Mouse (Mus musculus) regulatory T cell (primary cell): ENCODE measurements around the gene Cdca7.

Experiments
- in situ Hi-C: fragments of 300-600 bp; cut with MboI, MseI; formaldehyde crosslinking; loops from one replicate; pipeline ENCODE4 v1.15.1; 2025; ENCODE audit warnings: high pct_unique_total_duplicates

Gene Cdca7

GRCm38 (mm10) chr2:72475797-72476485 is at the start of gene Cdca7:
TSS of gene Cdca7 (plus strand) at chr2:72476159.
- in situ Hi-C loops: no loop called here

GRCm38 (mm10) chr2:72426776-72427175 is 49.2 kb upstream of the Cdca7 start:
- in situ Hi-C loops: loop anchor here (10.0 kb wide), 1 partner anchor 1122 kb away; no protein-coding TSS in a partner anchor

- in situ Hi-C loops: loop anchor here (10.0 kb wide), 1 partner anchor 1122 kb away; no protein-coding TSS in a partner anchor
Measured at GRCm38 (mm10) chr2:72427288-72427687, 48.7 kb upstream of the Cdca7 start.

GRCm38 (mm10) chr2:72438941-72439533 is 36.9 kb upstream of the Cdca7 start:
- in situ Hi-C loops: no loop called here

- in situ Hi-C loops: no loop called here
Measured at GRCm38 (mm10) chr2:72441010-72441409, 34.9 kb upstream of the Cdca7 start.

- in situ Hi-C loops: no loop called here
Measured at GRCm38 (mm10) chr2:72442825-72443224, 33.1 kb upstream of the Cdca7 start.

GRCm38 (mm10) chr2:72443960-72444359 is 32.0 kb upstream of the Cdca7 start:
- in situ Hi-C loops: no loop called here

GRCm38 (mm10) chr2:72446106-72446505 is 29.9 kb upstream of the Cdca7 start:
- in situ Hi-C loops: no loop called here

- in situ Hi-C loops: no loop called here
Measured at GRCm38 (mm10) chr2:72446615-72447014, 29.3 kb upstream of the Cdca7 start.

GRCm38 (mm10) chr2:72453563-72453962 is 22.4 kb upstream of the Cdca7 start:
- in situ Hi-C loops: no loop called here

GRCm38 (mm10) chr2:72456189-72456588 is 19.8 kb upstream of the Cdca7 start:
- in situ Hi-C loops: no loop called here

- in situ Hi-C loops: no loop called here
Measured at GRCm38 (mm10) chr2:72464376-72465014, 11.5 kb upstream of the Cdca7 start.

GRCm38 (mm10) chr2:72467604-72468003 is 8.4 kb upstream of the Cdca7 start:
- in situ Hi-C loops: no loop called here

GRCm38 (mm10) chr2:72471415-72472070 is 4.4 kb upstream of the Cdca7 start:
- in situ Hi-C loops: no loop called here

GRCm38 (mm10) chr2:72474531-72475287 is 1.2 kb upstream of the Cdca7 start:
- in situ Hi-C loops: no loop called here

GRCm38 (mm10) chr2:72475423-72475796 is 549 bp upstream of the Cdca7 start:
- in situ Hi-C loops: no loop called here

- in situ Hi-C loops: no loop called here
Measured at GRCm38 (mm10) chr2:72476486-72477211, 690 bp downstream of the Cdca7 start.

- in situ Hi-C loops: no loop called here
Measured at GRCm38 (mm10) chr2:72477221-72477620, 1.3 kb downstream of the Cdca7 start.

- in situ Hi-C loops: no loop called here
Measured at GRCm38 (mm10) chr2:72478176-72478575, 2.2 kb downstream of the Cdca7 start.

- in situ Hi-C loops: no loop called here
Measured at GRCm38 (mm10) chr2:72478921-72479320, 3.0 kb downstream of the Cdca7 start.

- in situ Hi-C loops: no loop called here
Measured at GRCm38 (mm10) chr2:72479818-72480217, 3.9 kb downstream of the Cdca7 start.
